Mouse (Mus musculus) liver, embryonic 12.5 days (tissue): Measurements from ENCODE around the gene Polr3a. TPM values are rescaled to one million over a fixed set of nuclear protein-coding genes. Genes with fewer than 3 reads are reported as not detected.
A peak's percentile ranks its signal among the peaks of the same experiment; 100 is the strongest.
"Not testable (repeated sequence)": the region's sequence is repeated elsewhere in the genome, so short reads cannot be mapped to it uniquely, and the experiment has no call there.

Experiments used
- ATAC-seq: fragments of 200-750 bp; cut with Nextera tagmentation; 2 replicates; pipeline ENCODE4 v1.8.0; 2017; ENCODE audit warnings: moderate number of reproducible peaks, mild to moderate bottlenecking, moderate library complexity
- H3K27ac ChIP-seq: fragments of 300-500 bp; sonication (generic); 2 replicates; pipeline ENCODE4 v1.5.1; 2016; ENCODE audit warnings: mild to moderate bottlenecking
- H3K27me3 ChIP-seq: fragments of 300-500 bp; sonication (generic); replicated peaks from 2 replicates; pipeline ENCODE4 v1.6.1; 2016; ENCODE audit warnings: mild to moderate bottlenecking, moderate library complexity
- H3K36me3 ChIP-seq: fragments of 300-500 bp; sonication (generic); 2 replicates; pipeline ENCODE4 v1.6.1; 2016; ENCODE audit warnings: mild to moderate bottlenecking, moderate library complexity
- H3K4me1 ChIP-seq: fragments of 300-500 bp; sonication (generic); 2 replicates; pipeline ENCODE4 v1.6.1; 2016
- H3K4me2 ChIP-seq: fragments of 300-500 bp; sonication (generic); 2 replicates; pipeline ENCODE4 v1.6.1; 2016; ENCODE audit warnings: mild to moderate bottlenecking, moderate library complexity
- H3K4me3 ChIP-seq: fragments of 300-500 bp; sonication (generic); 2 replicates; pipeline ENCODE4 v1.5.1; 2016; ENCODE audit warnings: mild to moderate bottlenecking, moderate library complexity
- H3K9ac ChIP-seq: fragments of 300-500 bp; sonication (generic); 2 replicates; pipeline ENCODE4 v1.6.1; 2016; ENCODE audit warnings: mild to moderate bottlenecking, moderate library complexity
- H3K9me3 ChIP-seq: fragments of 300-500 bp; sonication (generic); replicated peaks from 2 replicates; pipeline ENCODE4 v1.6.1; 2016; ENCODE audit warnings: mild to moderate bottlenecking, moderate library complexity
- WGBS: fragments of 180-500 bp; shearing (Covaris S2); methylation state at CpG from one replicate; pipeline ENCODE4 v1.1.7; 2016; ENCODE audit not compliant: insufficient replicate concordance; 5-methylcytosine and 5-hydroxymethylcytosine counted together
- polyA plus RNA-seq: library from polyadenylated mRNA; unstranded; fragments of >200 nt; fragmentation: Nextera tagmentation; extraction: Ambion mirVana; gene quantifications from 2 replicates; pipeline ENCODE4 v1.2.1, GENCODE M21; 2016

The Polr3a gene
- polyA plus RNA-seq, 1 experiment from 2014 or later, result 14.0 TPM

DNA sequence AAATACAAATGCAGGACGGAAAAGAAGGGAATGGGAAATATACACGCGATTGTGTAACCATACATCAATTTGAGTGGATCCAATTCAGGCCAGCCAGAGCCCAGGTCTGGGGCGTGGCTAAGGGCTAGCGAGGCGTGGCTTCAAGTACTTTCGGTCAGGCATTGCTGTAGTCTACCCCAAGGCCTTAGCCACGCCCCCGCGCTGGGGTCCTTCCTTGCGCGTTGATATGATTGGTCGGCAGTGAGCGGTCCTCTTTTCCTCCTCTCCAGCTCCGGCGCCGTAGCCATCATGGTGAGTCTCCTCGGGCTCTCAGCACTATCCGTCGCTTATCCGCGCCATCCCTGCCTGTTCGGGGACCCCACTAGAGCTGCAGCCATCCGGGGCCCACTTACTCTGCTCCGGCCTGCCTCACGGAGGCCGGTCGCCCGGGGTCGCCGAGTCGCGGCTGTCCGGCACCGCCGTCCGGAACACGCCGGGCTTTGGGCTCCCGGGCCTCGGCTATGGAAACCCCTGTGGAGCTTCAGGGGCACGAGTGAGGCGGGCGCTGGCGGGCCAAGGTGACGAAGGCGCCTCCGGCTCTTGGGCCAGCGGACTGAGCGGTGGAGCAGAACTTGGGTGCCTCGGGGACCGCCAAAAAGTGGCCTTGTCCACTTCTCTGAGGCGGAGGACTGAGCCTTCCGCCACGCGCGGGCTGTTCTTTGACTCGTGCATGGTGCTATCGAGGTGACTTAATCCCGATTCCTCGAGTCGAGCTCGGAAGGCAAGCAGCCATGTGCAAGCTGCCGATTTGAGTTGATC lies 3.8 kb upstream of the Polr3a start:
- peak overlapping the region; percentile 79 for H3K4me3 ChIP-seq
- no peaks in the 10 kb centered on the region for H3K9me3 ChIP-seq
- H3K9ac ChIP-seq, result peak overlapping the region; percentile 93
- peak; percentile 89 for ATAC-seq
- H3K4me1 ChIP-seq, result peaks cover 43% of the 10 kb centered on the region
- WGBS, result under 1% methylated on average over 64 of the region's 64 CpGs
- peak overlapping the region; percentile 82 for H3K4me2 ChIP-seq
- H3K27ac ChIP-seq, result peak overlapping the region; percentile 77
- H3K27me3 ChIP-seq, result no peaks in the 10 kb centered on the region
- peaks cover 42% of the 10 kb centered on the region for H3K36me3 ChIP-seq

DNA sequence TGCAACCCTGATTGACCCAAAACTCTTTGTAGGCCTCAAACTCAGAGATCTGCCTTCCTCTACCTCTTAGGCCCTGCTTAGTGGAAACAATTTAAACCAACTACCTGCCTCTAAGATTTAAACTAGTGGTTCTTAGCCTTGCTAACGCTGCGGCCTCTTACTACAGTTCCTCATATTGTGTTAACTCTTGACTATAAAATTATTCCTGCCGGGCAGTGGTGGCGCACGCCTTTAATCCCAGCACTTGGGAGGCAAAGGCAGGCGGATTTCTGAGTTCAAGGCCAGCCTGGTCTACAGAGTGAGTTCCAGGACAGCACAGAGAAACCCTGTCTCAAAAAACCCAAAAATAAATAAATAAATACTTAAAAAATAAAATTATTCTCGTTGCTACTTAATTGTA lies 2.9 kb upstream of the Polr3a start:
- peaks cover 33% of the 10 kb centered on the region for H3K36me3 ChIP-seq
- H3K27me3 ChIP-seq, H3K4me3 ChIP-seq, H3K9me3 ChIP-seq, H3K4me2 ChIP-seq, H3K27ac ChIP-seq, H3K9ac ChIP-seq, ATAC-seq: not testable (repeated sequence)
- WGBS, result 74% methylated on average over 7 of the region's 7 CpGs
- H3K4me1 ChIP-seq, result peaks cover 47% of the 10 kb centered on the region

DNA sequence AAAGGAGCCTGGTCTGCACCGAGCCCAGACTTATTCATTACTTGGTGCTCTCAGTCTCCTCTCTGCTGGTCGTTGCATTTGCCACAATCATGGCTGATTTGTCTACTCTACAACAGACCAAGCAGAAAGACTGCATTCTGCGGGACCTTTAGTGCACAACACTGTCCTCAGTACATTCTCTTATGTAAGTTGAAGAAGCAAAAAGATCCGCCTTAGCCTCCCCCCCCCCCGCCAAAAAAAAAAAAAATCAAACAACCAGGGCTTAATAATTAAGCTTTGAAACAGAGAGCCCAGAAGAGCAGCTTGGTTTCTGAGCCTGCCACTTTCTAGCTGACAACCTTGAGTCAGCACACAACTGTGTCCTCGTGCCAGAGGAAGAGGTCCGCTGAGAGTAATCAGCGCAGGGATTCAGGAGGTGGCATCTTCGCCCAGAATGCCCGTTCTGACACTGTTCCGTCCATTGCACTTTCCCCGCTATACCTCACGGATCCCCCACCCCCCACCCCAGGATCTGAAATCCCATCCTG lies 554 bp downstream of the Polr3a start:
- peak overlapping the region; percentile 92 for H3K4me3 ChIP-seq
- H3K27ac ChIP-seq, result peak overlapping the region; percentile 47; the same call in 1 of the 2 replicates
- ATAC-seq, result peak; percentile 10; the same call in 1 of the 2 replicates
- H3K9ac ChIP-seq, result peak overlapping the region; percentile 80
- WGBS, result 5% methylated on average over 13 of the region's 13 CpGs
- H3K36me3 ChIP-seq, result peaks cover 34% of the 10 kb centered on the region
- peak overlapping the region; percentile 84 for H3K4me2 ChIP-seq
- peaks cover 18% of the 10 kb centered on the region for H3K4me1 ChIP-seq
- no peaks in the 10 kb centered on the region for H3K27me3 ChIP-seq
- no peaks in the 10 kb centered on the region for H3K9me3 ChIP-seq

DNA sequence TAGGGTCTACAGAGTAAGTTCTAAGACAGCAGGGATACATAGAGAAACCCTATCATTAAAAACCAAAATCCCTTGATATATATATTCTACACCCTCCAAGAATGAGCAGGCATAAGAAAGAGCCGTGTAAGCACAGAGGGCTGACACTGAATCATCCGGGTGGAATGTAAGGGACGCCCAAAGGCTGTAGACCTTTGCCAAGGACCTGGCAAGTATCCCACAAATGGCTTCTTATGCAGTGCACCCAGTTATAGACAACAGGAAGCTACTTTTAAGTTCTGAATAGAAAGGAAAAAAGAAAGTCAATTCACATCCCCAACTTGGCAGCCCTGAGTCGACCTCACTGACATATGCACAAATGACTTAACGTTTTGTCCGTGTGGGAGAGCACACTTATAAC lies 18.1 kb downstream of the Polr3a start:
- H3K9ac ChIP-seq, result no peak overlapping the region
- 85% methylated on average over 6 of the region's 6 CpGs for WGBS
- H3K27me3 ChIP-seq, result no peaks in the 10 kb centered on the region
- H3K4me2 ChIP-seq, result no peak overlapping the region
- ATAC-seq, result no peak
- no peaks in the 10 kb centered on the region for H3K4me1 ChIP-seq
- H3K4me3 ChIP-seq, result no peak overlapping the region
- no peaks in the 10 kb centered on the region for H3K9me3 ChIP-seq
- H3K27ac ChIP-seq, result no peak overlapping the region
- peaks cover 98% of the 10 kb centered on the region for H3K36me3 ChIP-seq

DNA sequence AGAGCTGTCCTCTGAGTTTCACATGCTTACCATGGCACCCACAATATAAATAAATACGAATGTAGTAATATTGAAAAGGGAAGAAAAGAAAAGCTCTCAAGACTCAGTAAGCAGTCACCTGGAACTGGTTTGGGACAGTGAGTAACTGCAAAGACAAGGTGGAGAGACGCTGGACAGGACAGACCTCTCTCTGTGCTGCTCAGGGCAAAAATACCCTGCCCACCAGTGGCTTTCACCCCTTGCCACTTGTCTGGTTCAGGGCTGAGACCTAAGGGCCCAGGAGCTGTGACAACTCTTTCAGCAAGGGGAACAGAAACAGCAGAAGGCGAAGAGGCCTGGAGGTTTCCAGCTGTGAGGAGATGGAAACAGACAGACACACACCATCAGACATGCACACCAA lies 28.7 kb downstream of the Polr3a start:
- H3K9ac ChIP-seq, result no peak overlapping the region
- no peak overlapping the region for H3K4me3 ChIP-seq
- H3K27ac ChIP-seq, result no peak overlapping the region
- no peaks in the 10 kb centered on the region for H3K4me1 ChIP-seq
- no peaks in the 10 kb centered on the region for H3K9me3 ChIP-seq
- H3K4me2 ChIP-seq, result no peak overlapping the region
- ATAC-seq, result no peak
- 85% methylated on average over 3 of the region's 3 CpGs for WGBS
- no peaks in the 10 kb centered on the region for H3K27me3 ChIP-seq
- H3K36me3 ChIP-seq, result peaks cover 99% of the 10 kb centered on the region

DNA sequence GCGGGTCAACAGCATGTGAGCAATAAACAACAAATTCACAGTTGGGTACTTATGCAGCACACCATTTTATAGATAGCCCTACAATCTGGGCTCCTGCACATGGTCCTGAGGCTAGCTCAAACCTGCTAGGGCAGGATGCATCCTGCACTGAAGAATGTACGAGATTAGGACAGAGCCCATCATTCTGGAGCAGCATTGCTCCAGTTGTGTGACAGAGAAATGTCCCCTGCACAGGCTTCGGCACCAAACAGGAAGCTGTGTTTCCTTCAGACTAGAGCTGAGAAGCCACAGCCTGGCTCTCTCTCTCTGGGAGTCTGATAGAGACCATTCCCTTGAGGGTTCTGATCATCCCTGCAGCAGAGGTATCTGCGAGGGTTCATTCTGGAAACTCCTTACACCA lies 43.3 kb downstream of the Polr3a start:
- 31% methylated on average over 4 of the region's 4 CpGs for WGBS
- H3K9me3 ChIP-seq, H3K9ac ChIP-seq, H3K27ac ChIP-seq, H3K4me2 ChIP-seq, H3K4me1 ChIP-seq, H3K4me3 ChIP-seq, H3K27me3 ChIP-seq: not testable (repeated sequence)
- peak; percentile 24; the same call in 1 of the 2 replicates for ATAC-seq
- H3K36me3 ChIP-seq, result peaks cover 18% of the 10 kb centered on the region

Other genes starting within 250 kb of the Polr3a start
- 2.2 and 3.2 TPM in 2 replicates for gene Dlg5, start 241.1 kb downstream of the Polr3a start, polyA plus RNA-seq
- not detected in 2 replicates for gene E330034G19Rik, start 193.8 kb downstream of the Polr3a start, polyA plus RNA-seq
- 1,045 and 1,076 TPM in 2 replicates for gene Rps24, start 67 bp upstream of the Polr3a start, polyA plus RNA-seq